Mouse (Mus musculus) neural tube, embryonic 15.5 days (tissue): ENCODE measurements around the gene Dnajb6. TPM values are rescaled to one million over a fixed set of nuclear protein-coding genes. Genes with fewer than 3 reads are reported as not detected.
"Not testable (repeated sequence)": the region's sequence is repeated elsewhere in the genome, so short reads cannot be mapped to it uniquely, and the experiment has no call there.

Experiments
- ATAC-seq: fragments of 200-750 bp; cut with Nextera tagmentation; 2 replicates; pipeline ENCODE4 v1.8.0; 2017; ENCODE audit warnings: mild to moderate bottlenecking, moderate TSS enrichment, moderate library complexity; ENCODE audit not compliant: low FRiP score
- H3K27ac ChIP-seq: fragments of 300-500 bp; sonication (generic); replicated peaks from 2 replicates; pipeline ENCODE4 v1.5.1; 2015; ENCODE audit warnings: mild to moderate bottlenecking, inconsistent platforms
- H3K27me3 ChIP-seq: fragments of 300-500 bp; sonication (generic); replicated peaks from 2 replicates; pipeline ENCODE4 v1.6.1; 2015; ENCODE audit warnings: inconsistent platforms
- H3K36me3 ChIP-seq: fragments of 300-500 bp; sonication (generic); 2 replicates; pipeline ENCODE4 v1.6.1; 2015; ENCODE audit warnings: inconsistent platforms
- H3K4me1 ChIP-seq: fragments of 300-500 bp; sonication (generic); 2 replicates; pipeline ENCODE4 v1.6.1; 2015; ENCODE audit warnings: inconsistent platforms
- H3K4me2 ChIP-seq: fragments of 300-500 bp; sonication (generic); 2 replicates; pipeline ENCODE4 v1.6.1; 2015; ENCODE audit warnings: inconsistent platforms, mild to moderate bottlenecking, moderate library complexity
- H3K4me3 ChIP-seq: fragments of 300-500 bp; sonication (generic); replicated peaks from 2 replicates; pipeline ENCODE4 v1.5.1; 2015; ENCODE audit warnings: mild to moderate bottlenecking, inconsistent platforms
- H3K9ac ChIP-seq: fragments of 300-500 bp; sonication (generic); replicated peaks from 2 replicates; pipeline ENCODE4 v1.6.1; 2015; ENCODE audit warnings: mild to moderate bottlenecking, inconsistent platforms
- H3K9me3 ChIP-seq: fragments of 300-500 bp; sonication (generic); replicated peaks from 2 replicates; pipeline ENCODE4 v1.6.1; 2016; ENCODE audit warnings: inconsistent platforms
- WGBS: fragments of 180-500 bp; shearing (Covaris S2); methylation state at CpG from one replicate; pipeline ENCODE4 v1.1.7; 2015; ENCODE audit warnings: mixed read lengths; 5-methylcytosine and 5-hydroxymethylcytosine counted together
- polyA plus RNA-seq: library from polyadenylated mRNA; unstranded; fragments of >200 nt; fragmentation: Nextera tagmentation; extraction: Ambion mirVana; gene quantifications from 2 replicates; pipeline ENCODE4 v1.2.1, GENCODE M21; 2015

The Dnajb6 gene
- polyA plus RNA-seq = 266 and 298 TPM in 2 replicates

DNA sequence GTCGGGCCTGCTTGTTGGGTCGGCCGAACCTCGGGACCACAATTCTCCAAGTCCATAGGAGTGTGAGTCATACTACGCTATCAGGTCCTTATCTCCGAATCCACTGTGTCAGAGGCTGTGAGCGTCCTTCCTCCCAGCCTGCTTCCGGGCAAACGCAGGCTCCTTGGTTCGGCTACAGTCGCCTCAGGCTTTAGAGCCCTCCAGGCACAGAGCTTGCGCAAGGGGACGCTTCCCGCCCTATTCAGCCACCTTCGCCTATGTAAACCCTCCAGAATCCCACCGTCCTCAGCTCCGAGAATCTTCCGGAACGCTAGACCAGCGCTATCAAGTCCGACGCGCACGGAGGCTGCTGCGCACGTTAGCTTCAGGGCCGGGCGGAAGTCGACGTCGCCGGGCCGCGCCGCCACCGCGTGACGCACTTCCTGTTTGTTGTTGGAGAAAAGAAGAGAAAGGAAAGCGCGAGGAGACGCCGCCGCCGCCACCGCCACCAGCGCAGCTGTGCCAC, at the start of gene Dnajb6, which contains the start of gene Gm5129:
TSS of gene Dnajb6 (plus strand) at position 132 of the 505 bp plus-strand sequence.
TSS of gene Gm5129 (minus strand) at position 380 of the 505 bp plus-strand sequence.
- Histone ChIP-seq H3K36me3 (no peaks in the 10 kb centered on the region), H3K27me3 (no peaks in the 10 kb centered on the region), H3K4me2 (peak within 1 kb of the TSS; percentile 85), H3K4me1 (peaks cover 39% of the 10 kb centered on the region), H3K27ac (peak within 1 kb of the TSS; percentile 97), H3K4me3 (peak within 1 kb of the TSS; percentile 94), H3K9ac (peak within 1 kb of the TSS; percentile 93), H3K9me3 (no peaks in the 10 kb centered on the region)
- ATAC-seq = peak; percentile 99
- WGBS = under 1% methylated on average over 46 of the region's 46 CpGs

DNA sequence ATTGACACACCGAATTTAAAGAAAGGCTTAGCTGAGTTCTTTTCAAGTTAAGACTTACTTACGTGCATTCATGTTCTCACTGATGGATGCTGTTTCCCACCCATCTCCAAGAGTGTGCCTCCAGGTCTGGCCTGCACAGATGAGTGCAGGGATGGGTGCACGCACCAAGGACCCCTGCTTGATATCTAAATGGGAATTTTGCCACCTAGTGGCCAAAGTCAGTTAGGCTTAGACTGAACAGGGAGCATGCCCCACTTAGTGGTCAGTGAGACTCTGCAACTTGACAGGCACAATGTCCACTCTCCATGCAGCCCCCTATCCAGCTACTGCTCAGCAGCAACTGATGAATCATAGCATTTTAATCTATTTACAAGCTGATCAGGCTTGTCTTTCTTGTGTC, 47.8 kb upstream of the Dnajb6 start:
- Histone ChIP-seq H3K27me3 (no peaks in the 10 kb centered on the region), H3K4me2 (no peak overlapping the region), H3K4me1 (no peaks in the 10 kb centered on the region), H3K9me3 (no peaks in the 10 kb centered on the region), H3K36me3 (no peaks in the 10 kb centered on the region), H3K9ac (no peak overlapping the region), H3K4me3 (no peak overlapping the region), H3K27ac (no peak overlapping the region)
- WGBS = 61% methylated on average over 3 of the region's 3 CpGs
- 0 out of 2 replicates have a peak, but pooled peaks have one; percentile 61 for ATAC-seq

DNA sequence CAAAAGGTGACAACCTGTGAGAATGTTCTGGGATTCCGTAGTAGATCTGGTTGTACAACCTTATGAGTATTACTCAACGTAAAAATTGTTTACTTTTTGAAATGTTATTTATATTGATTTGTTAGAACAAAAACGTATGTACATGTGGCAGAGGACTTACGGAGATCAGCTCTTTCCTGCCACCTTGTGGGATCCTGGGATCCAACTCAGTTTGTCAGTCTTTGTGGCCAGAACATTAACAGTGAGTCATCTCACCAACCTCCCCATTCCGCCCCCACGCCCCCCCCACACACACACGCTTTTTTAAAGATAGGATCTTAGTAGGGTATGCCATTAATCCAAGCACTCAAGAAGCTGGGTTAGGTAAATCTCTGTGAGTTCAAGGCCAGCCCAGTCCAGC, 47.1 kb upstream of the Dnajb6 start:
- WGBS = 69% methylated on average over 7 of the region's 7 CpGs
- H3K27ac ChIP-seq = no peak overlapping the region
- H3K9ac ChIP-seq = no peak overlapping the region
- H3K27me3 ChIP-seq = no peaks in the 10 kb centered on the region
- H3K4me2 ChIP-seq = no peak overlapping the region
- H3K9me3 ChIP-seq = no peaks in the 10 kb centered on the region
- H3K36me3 ChIP-seq = no peaks in the 10 kb centered on the region
- H3K4me1 ChIP-seq = no peaks in the 10 kb centered on the region
- no peak for ATAC-seq
- no peak overlapping the region for H3K4me3 ChIP-seq

DNA sequence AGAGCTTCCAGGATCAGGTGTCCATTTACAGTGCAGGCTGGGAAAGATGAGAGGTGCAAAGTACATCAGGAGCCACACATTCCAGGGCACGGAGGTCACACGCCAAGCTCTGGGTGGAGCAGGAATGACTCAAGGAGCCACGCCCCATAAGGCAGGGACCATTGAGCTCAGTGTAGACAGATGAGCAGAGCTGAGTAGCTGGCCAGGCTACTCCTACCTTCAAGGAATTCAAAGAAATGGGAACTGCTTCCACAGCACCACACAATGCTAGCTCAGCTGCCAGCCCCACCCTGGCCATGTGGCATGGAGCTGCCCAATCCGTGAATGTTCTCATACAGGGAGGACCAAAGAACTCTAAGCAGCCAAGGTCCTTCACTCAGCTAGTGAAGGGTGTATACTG, 37.0 kb upstream of the Dnajb6 start:
- 84% methylated on average over 4 of the region's 4 CpGs for WGBS
- H3K27me3 ChIP-seq = no peaks in the 10 kb centered on the region
- H3K4me3 ChIP-seq = no peak overlapping the region
- H3K36me3 ChIP-seq = no peaks in the 10 kb centered on the region
- no peak overlapping the region for H3K27ac ChIP-seq
- no peaks in the 10 kb centered on the region for H3K4me1 ChIP-seq
- no peaks in the 10 kb centered on the region for H3K9me3 ChIP-seq
- no peak for ATAC-seq
- no peak overlapping the region for H3K9ac ChIP-seq
- no peak overlapping the region for H3K4me2 ChIP-seq

DNA sequence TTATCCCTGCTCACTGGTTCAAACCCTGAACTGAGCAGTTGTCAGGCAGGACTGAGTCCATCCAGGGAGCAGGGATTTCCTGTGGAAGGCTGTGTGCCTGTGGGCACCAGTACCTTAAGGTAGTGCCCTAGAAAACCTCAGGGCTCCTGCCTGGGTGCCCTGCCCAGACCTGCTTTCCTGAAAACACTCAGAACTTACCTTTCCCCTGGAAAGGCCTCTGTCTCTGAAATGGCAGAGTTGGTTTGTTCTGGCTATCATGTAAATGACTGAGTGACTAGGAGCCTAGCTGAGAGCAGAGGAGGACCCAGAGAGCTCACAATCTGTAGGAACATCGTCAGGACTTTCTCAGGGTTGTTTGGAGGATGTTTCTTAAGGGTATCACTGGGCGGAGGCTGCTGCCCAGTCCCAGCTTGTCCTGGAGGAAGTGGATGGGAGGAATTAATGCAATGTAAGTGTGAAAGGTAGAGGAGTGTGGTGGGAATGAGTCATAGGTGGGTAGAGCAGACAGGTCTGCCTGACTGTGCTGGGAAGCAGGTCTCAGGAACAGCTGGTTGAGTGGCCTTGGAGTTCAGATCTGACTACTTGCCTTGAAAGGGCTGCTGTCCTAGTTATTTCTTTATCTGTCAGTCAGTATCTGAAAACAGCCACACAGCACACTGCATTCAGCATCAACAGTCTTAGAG, 35.8 kb upstream of the Dnajb6 start:
- Histone ChIP-seq H3K4me3 (no peak overlapping the region), H3K27ac (no peak overlapping the region), H3K27me3 (no peaks in the 10 kb centered on the region), H3K9ac (no peak overlapping the region), H3K4me1 (no peaks in the 10 kb centered on the region), H3K36me3 (no peaks in the 10 kb centered on the region), H3K4me2 (no peak overlapping the region), H3K9me3 (no peaks in the 10 kb centered on the region)
- ATAC-seq = no peak
- 78% methylated on average over 2 of the region's 2 CpGs for WGBS

DNA sequence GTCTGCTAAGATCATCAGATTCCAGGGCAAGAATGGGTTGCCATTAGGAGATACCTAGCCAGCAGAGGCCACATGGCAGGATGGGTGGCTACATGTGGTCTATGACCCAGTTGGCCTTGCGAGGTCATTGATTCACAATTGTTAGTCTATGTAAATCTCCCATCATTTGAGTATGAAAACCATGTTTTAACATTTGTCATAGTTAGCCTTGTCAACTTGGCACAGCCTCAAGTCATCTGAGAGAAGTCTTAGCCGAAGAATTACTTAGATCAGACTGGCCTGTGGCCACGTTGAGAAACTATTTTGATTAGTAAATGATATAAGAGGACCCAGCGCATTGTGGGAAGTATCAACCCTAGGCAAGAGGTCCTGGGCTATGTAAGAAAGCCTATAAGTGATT, 28.2 kb upstream of the Dnajb6 start:
- WGBS = 88% methylated on average over 4 of the region's 4 CpGs
- Histone ChIP-seq H3K4me3 (no peak overlapping the region), H3K4me1 (no peaks in the 10 kb centered on the region), H3K27me3 (no peaks in the 10 kb centered on the region), H3K27ac (no peak overlapping the region), H3K4me2 (no peak overlapping the region), H3K9me3 (no peaks in the 10 kb centered on the region), H3K36me3 (no peaks in the 10 kb centered on the region), H3K9ac (no peak overlapping the region)
- no peak for ATAC-seq

DNA sequence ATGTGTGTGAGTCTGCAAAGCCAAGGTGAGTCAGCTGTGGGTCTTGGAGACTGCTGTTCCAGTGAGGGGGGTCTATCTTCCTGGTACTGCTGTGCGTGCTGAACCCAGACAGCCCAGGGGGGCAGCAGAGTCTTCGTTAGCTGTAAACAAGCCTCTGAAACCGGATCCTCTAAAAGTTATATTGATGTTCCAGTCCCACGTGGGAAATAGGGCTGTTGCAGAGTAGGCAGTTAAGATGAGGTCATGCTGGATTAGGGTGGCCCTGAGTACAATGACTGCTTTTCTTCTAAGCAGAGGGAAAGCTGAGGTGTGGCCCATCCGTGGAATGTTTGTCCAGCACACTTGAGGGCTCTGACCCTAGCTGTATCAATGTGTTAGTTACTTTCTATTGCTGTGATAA, 27.2 kb upstream of the Dnajb6 start:
- Histone ChIP-seq H3K9ac (no peak overlapping the region), H3K4me3 (no peak overlapping the region), H3K4me2 (no peak overlapping the region), H3K4me1 (no peaks in the 10 kb centered on the region), H3K27ac (no peak overlapping the region), H3K27me3 (no peaks in the 10 kb centered on the region), H3K9me3 (no peaks in the 10 kb centered on the region), H3K36me3 (no peaks in the 10 kb centered on the region)
- WGBS = 15% methylated on average over 5 of the region's 5 CpGs
- ATAC-seq = no peak

DNA sequence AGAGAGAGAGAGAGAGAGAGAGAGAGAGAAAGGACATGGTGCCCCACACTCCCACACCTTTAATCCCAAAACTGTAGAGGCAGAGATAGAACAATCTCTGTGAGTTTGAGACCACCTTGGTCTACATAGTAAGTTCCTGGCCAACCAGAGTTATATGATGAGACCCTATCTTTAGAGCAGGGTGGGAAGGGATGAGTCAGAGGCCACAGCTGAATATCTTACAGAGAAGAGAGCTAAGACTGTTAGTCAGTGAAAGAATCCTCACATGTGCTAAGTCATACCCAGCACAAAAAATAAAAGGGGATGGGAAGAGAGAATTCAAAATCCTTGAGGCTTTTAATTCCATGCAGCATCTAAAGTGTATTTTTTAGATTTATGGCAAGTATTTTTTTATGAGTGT, 23.9 kb upstream of the Dnajb6 start:
- Histone ChIP-seq H3K4me1 (no peaks in the 10 kb centered on the region), H3K27ac (no peak overlapping the region), H3K4me3 (no peak overlapping the region), H3K4me2 (no peak overlapping the region), H3K9ac (no peak overlapping the region), H3K27me3 (no peaks in the 10 kb centered on the region), H3K36me3 (no peaks in the 10 kb centered on the region), H3K9me3 (no peaks in the 10 kb centered on the region)
- no peak for ATAC-seq

DNA sequence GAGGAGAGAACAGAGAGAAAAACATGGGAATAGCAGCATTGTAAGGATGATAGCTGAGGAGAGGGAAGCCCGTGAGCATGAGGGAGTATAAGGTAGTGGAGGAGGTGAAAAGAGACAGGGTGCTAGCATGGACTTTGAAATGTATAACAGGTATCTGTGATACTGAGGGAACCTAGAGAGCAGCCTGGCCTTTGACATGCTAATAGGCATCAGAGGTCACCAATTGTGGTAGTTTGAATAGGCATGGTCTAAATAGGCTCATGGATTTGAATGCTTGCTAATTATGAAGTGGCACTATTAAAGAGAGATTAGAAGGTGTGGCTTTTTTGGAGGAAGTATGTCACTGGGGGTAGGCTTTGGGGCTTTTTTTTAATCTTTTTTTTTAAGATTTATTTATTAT, 22.6 kb upstream of the Dnajb6 start:
- Histone ChIP-seq H3K4me2 (no peak overlapping the region), H3K27ac (no peak overlapping the region), H3K4me3 (no peak overlapping the region), H3K4me1 (no peaks in the 10 kb centered on the region), H3K9me3 (no peaks in the 10 kb centered on the region), H3K36me3 (no peaks in the 10 kb centered on the region), H3K9ac (no peak overlapping the region), H3K27me3 (no peaks in the 10 kb centered on the region)
- no peak for ATAC-seq
- WGBS = 58% methylated on average over 1 of the region's 1 CpGs

DNA sequence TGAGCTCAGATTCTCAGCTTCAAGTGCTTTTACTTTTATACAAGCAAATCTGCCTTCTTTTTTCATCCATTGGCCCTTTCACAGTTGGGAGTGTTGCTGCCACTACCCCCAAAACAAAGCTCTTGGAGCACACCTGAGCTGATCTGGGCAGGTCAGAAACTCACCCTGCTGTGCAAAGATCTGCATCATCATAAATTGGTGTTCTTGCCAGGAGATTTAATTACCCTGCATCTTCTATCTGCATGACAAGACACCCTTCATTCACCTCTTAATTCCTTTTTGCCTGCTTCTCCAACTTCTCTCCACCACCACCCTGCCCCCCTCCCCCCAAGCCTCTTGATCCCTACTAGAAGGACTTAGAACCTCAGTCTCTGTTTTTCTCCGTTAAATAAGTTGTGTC, 14.3 kb upstream of the Dnajb6 start:
- no peaks in the 10 kb centered on the region for H3K27me3 ChIP-seq
- no peak overlapping the region for H3K9ac ChIP-seq
- H3K9me3 ChIP-seq = no peaks in the 10 kb centered on the region
- H3K4me2 ChIP-seq = no peak overlapping the region
- no peaks in the 10 kb centered on the region for H3K36me3 ChIP-seq
- H3K27ac ChIP-seq = no peak overlapping the region
- H3K4me1 ChIP-seq = no peaks in the 10 kb centered on the region
- no peak overlapping the region for H3K4me3 ChIP-seq
- WGBS = 21% methylated on average over 1 of the region's 1 CpGs
- ATAC-seq = no peak

DNA sequence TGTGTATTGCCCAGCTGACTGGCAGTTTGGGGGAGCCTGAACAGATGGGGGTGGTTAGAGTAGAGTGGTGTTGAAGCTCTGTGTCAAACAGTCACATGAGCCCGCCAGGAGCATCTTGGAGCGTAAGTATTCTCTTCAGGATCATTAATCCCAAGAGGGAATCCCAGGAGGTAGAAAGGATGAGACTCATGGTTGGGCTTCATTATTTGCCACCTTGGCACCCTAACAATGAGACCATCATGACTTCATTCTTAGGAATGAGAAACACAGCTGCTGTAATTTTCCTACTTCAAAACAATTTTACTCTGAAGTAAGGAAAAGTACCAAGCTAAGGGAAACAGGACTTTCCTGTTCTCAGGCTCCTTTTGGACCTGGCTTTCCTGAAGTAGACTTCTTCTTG, 10.1 kb upstream of the Dnajb6 start:
- no peaks in the 10 kb centered on the region for H3K27me3 ChIP-seq
- whole genome bisulfite sequencing = 86% methylated on average over 2 of the region's 2 CpGs
- H3K9ac ChIP-seq = no peak overlapping the region
- no peak for ATAC-seq
- H3K4me1 ChIP-seq = no peaks in the 10 kb centered on the region
- no peak overlapping the region for H3K4me2 ChIP-seq
- H3K36me3 ChIP-seq = no peaks in the 10 kb centered on the region
- no peaks in the 10 kb centered on the region for H3K9me3 ChIP-seq
- no peak overlapping the region for H3K27ac ChIP-seq
- no peak overlapping the region for H3K4me3 ChIP-seq

DNA sequence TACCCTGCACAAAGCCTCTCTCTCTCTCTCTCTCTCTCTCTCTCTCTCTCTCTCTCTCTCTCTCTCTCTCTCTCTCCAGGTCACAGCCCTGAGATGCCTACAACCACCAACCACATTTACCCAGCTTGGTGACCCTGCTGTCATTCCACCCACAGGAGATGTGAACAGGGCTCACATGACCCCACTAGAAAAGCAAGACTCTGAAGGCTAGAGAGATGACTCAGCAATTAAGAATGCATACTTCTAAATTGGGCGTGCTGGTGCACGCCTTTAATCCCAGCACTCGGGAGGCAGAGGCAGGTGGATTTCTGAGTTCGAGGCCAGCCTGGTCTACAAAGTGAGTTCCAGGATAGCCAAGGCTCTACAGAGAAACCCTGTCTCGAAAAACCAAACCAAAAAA, 9.4 kb upstream of the Dnajb6 start:
- not testable (repeated sequence) for ATAC-seq, H3K9ac ChIP-seq, H3K4me1 ChIP-seq, H3K27me3 ChIP-seq, H3K36me3 ChIP-seq, H3K4me3 ChIP-seq, H3K9me3 ChIP-seq, H3K4me2 ChIP-seq, H3K27ac ChIP-seq
- WGBS = 88% methylated on average over 5 of the region's 5 CpGs
